In genomic region chr7:124239903-124240647, GRCm38 (mm10) we compare ENCODE assay signal across 22 mouse cellular contexts.
DNase-seq lines count a peak whose midpoint lies in the region; ATAC-seq lines count a peak whose summit lies in the region.
"Had no signal": no experiment of that assay in that cellular context is flagged by ENCODE, and none has a peak within 500 bp of the region (broad histone marks: within the 10 kb centered on the region; RNA-seq: fewer than 3 reads in every experiment).

No protein-coding gene starts in this region.

- ATAC-seq in midbrain, embryonic 11.5 days (ENCODE audit: low FRiP score), result peak; percentile 76
- 0 out of 2 replicates have a peak, but pooled peaks have one; percentile 61 for ATAC-seq in hindbrain, embryonic 16.5 days
- ATAC-seq in neural tube, embryonic 14.5 days (ENCODE audit: low read depth), result peak; percentile 93
- ATAC-seq: inflammation-experienced regulatory T-cells, adult 6 months; lung, postnatal 0 days had no signal

- no peak overlapping the region for H3K4me3 ChIP-seq in midbrain, embryonic 11.5 days (ENCODE audit: low read depth, low read length)
- H3K4me3 ChIP-seq in midbrain, embryonic 10.5 days, result no peak overlapping the region
- no peak overlapping the region for H3K4me3 ChIP-seq in hindbrain, embryonic 16.5 days (ENCODE audit: low read length)
- no peak overlapping the region for H3K4me3 ChIP-seq in neural tube, embryonic 14.5 days (ENCODE audit: low read depth, low read length)
- H3K4me3 ChIP-seq: embryonic facial prominence, embryonic 15.5 days; limb, embryonic 15.5 days; liver, embryonic 15.5 days had no signal

- H3K4me2 ChIP-seq in midbrain, embryonic 11.5 days, result no peak overlapping the region
- H3K4me2 ChIP-seq in hindbrain, embryonic 16.5 days (ENCODE audit: low read length), result no peak overlapping the region
- no peak overlapping the region for H3K4me2 ChIP-seq in neural tube, embryonic 14.5 days (ENCODE audit: low read depth, low read length)
- H3K4me2 ChIP-seq: embryonic facial prominence, embryonic 15.5 days; heart, embryonic 11.5 days; limb, embryonic 15.5 days; liver, embryonic 15.5 days had no signal

- no peaks in the 10 kb centered on the region for H3K9me3 ChIP-seq in midbrain, embryonic 11.5 days (ENCODE audit: control insufficient read depth, low read length)
- H3K9me3 ChIP-seq in midbrain, embryonic 10.5 days (replicated peaks), result no peaks in the 10 kb centered on the region
- no peaks in the 10 kb centered on the region for H3K9me3 ChIP-seq in hindbrain, embryonic 16.5 days (ENCODE audit: control insufficient read depth, low read length)
- H3K9me3 ChIP-seq in neural tube, embryonic 14.5 days (ENCODE audit: control insufficient read depth, low read length), result no peaks in the 10 kb centered on the region
- H3K9me3 ChIP-seq: embryonic facial prominence, embryonic 15.5 days; limb, embryonic 15.5 days; liver, embryonic 15.5 days had no signal

- WGBS in midbrain, embryonic 11.5 days, result 38% methylated on average over 7 of the region's 7 CpGs
- 39% methylated on average over 7 of the region's 7 CpGs for WGBS in midbrain, embryonic 10.5 days
- 17% methylated on average over 7 of the region's 7 CpGs for WGBS in hindbrain, embryonic 16.5 days
- WGBS in neural tube, embryonic 14.5 days, result 12% methylated on average over 7 of the region's 7 CpGs

- peak; percentile 13 for DNase-seq in embryo, embryonic 10 days (ENCODE audit: low spot score)
- DNase-seq in embryo, embryonic 10.5 days (ENCODE audit: low spot score), result no peak
- DNase-seq in midbrain, embryonic 11.5 days (ENCODE audit: low spot score, missing footprints), result no peak
- no peak for DNase-seq in midbrain, embryonic 10.5 days (ENCODE audit: low spot score)
- DNase-seq in ovary, postnatal 10 days (ENCODE audit: low spot score), result no peak
- DNase-seq in cerebellum, postnatal 4 days (ENCODE audit: low spot score in 2 of 2), result no peak
- DNase-seq: adrenal gland, adult 2 months; cerebellum, adult 8-10 months; heart, postnatal 10 days; kidney, adult 2 months; kidney, postnatal 14 days; right cerebral cortex, postnatal 25 days; thymus, adult 18-20 months; thymus, postnatal 4 days had no signal

- no peak overlapping the region for H3K9ac ChIP-seq in midbrain, embryonic 11.5 days (ENCODE audit: low read length)
- H3K9ac ChIP-seq in hindbrain, embryonic 16.5 days (ENCODE audit: low read depth, low read length), result no peak overlapping the region
- H3K9ac ChIP-seq in neural tube, embryonic 14.5 days (replicated peaks; ENCODE audit: low read depth, low read length), result no peak overlapping the region
- H3K9ac ChIP-seq: embryonic facial prominence, embryonic 15.5 days; limb, embryonic 15.5 days; liver, embryonic 15.5 days had no signal

- H3K27ac ChIP-seq in midbrain, embryonic 11.5 days (ENCODE audit: low read depth, low read length), result no peak overlapping the region
- H3K27ac ChIP-seq in midbrain, embryonic 10.5 days (replicated peaks), result no peak overlapping the region
- H3K27ac ChIP-seq in hindbrain, embryonic 16.5 days (ENCODE audit: low read depth, low read length), result no peak overlapping the region
- peak overlapping the region; percentile 46; the same call in 1 of the 2 replicates for H3K27ac ChIP-seq in neural tube, embryonic 14.5 days (ENCODE audit: low read depth, low read length)
- H3K27ac ChIP-seq: embryonic facial prominence, embryonic 15.5 days; limb, embryonic 15.5 days; liver, embryonic 15.5 days had no signal

- H3K27me3 ChIP-seq in midbrain, embryonic 11.5 days (ENCODE audit: control insufficient read depth, insufficient read depth, low read length), result no peaks in the 10 kb centered on the region
- no peaks in the 10 kb centered on the region for H3K27me3 ChIP-seq in midbrain, embryonic 10.5 days (ENCODE audit: low read depth, poor library complexity, severe bottlenecking)
- no peaks in the 10 kb centered on the region for H3K27me3 ChIP-seq in hindbrain, embryonic 16.5 days (replicated peaks; ENCODE audit: control insufficient read depth, insufficient read depth, low read length)
- no peaks in the 10 kb centered on the region for H3K27me3 ChIP-seq in neural tube, embryonic 14.5 days (ENCODE audit: control insufficient read depth, insufficient read depth, low read length)
- H3K27me3 ChIP-seq: embryonic facial prominence, embryonic 15.5 days; limb, embryonic 15.5 days; liver, embryonic 15.5 days had no signal

- H3K4me1 ChIP-seq in midbrain, embryonic 11.5 days (ENCODE audit: control insufficient read depth, insufficient read depth, low read length), result peaks cover 9% of the 10 kb centered on the region
- H3K4me1 ChIP-seq in midbrain, embryonic 10.5 days, result peaks cover 29% of the 10 kb centered on the region
- H3K4me1 ChIP-seq in hindbrain, embryonic 16.5 days (ENCODE audit: control insufficient read depth, insufficient read depth, low read depth, low read length), result peaks cover 6% of the 10 kb centered on the region
- H3K4me1 ChIP-seq in neural tube, embryonic 14.5 days (ENCODE audit: control insufficient read depth, insufficient read depth, low read length), result peaks cover 15% of the 10 kb centered on the region; the same call in 1 of the 2 replicates
- H3K4me1 ChIP-seq: embryonic facial prominence, embryonic 15.5 days; limb, embryonic 15.5 days; liver, embryonic 15.5 days had no signal

- no peaks in the 10 kb centered on the region for H3K36me3 ChIP-seq in midbrain, embryonic 11.5 days (ENCODE audit: control insufficient read depth, insufficient read depth, low read length)
- no peaks in the 10 kb centered on the region for H3K36me3 ChIP-seq in midbrain, embryonic 10.5 days
- no peaks in the 10 kb centered on the region for H3K36me3 ChIP-seq in hindbrain, embryonic 16.5 days (ENCODE audit: control insufficient read depth, insufficient read depth, low read length)
- no peaks in the 10 kb centered on the region for H3K36me3 ChIP-seq in neural tube, embryonic 14.5 days (ENCODE audit: control insufficient read depth, insufficient read depth, low read length)
- H3K36me3 ChIP-seq: embryonic facial prominence, embryonic 15.5 days; limb, embryonic 15.5 days; liver, embryonic 15.5 days had no signal
